Mouse (Mus musculus): ENCODE measurements around the gene Rps24. TPM values are rescaled to one million over a fixed set of nuclear protein-coding genes. Genes with fewer than 3 reads are reported as not detected.
A peak's percentile ranks its signal among the peaks of the same experiment; 100 is the strongest.

Rps24 gene
- polyA plus RNA-seq, 1 experiment: 2,228 TPM

- DNase-seq (ENCODE audit: low read depth): no peak
- TF ChIP-seq CTCF (IDR thresholded peaks at IDR 0.05; ENCODE audit: borderline replicate concordance, extremely low read depth, insufficient read depth, insufficient read length): no peak
- no peak for TF ChIP-seq POLR2A (IDR thresholded peaks at IDR 0.05; ENCODE audit: borderline replicate concordance, extremely low read depth, insufficient read depth, insufficient read length, poor library complexity, severe bottlenecking)
Observed at GRCm38 (mm10) chr14:24498561-24499255, 11.8 kb downstream of the Rps24 start.

- no peak for DNase-seq (ENCODE audit: low read depth)
- TF ChIP-seq CTCF (IDR thresholded peaks at IDR 0.05; ENCODE audit: borderline replicate concordance, extremely low read depth, insufficient read depth, insufficient read length) (no peak), POLR2A (IDR thresholded peaks at IDR 0.05; ENCODE audit: borderline replicate concordance, extremely low read depth, insufficient read depth, insufficient read length, poor library complexity, severe bottlenecking) (no peak)
Observed at GRCm38 (mm10) chr14:24499478-24499877, 12.6 kb downstream of the Rps24 start.

DNA sequence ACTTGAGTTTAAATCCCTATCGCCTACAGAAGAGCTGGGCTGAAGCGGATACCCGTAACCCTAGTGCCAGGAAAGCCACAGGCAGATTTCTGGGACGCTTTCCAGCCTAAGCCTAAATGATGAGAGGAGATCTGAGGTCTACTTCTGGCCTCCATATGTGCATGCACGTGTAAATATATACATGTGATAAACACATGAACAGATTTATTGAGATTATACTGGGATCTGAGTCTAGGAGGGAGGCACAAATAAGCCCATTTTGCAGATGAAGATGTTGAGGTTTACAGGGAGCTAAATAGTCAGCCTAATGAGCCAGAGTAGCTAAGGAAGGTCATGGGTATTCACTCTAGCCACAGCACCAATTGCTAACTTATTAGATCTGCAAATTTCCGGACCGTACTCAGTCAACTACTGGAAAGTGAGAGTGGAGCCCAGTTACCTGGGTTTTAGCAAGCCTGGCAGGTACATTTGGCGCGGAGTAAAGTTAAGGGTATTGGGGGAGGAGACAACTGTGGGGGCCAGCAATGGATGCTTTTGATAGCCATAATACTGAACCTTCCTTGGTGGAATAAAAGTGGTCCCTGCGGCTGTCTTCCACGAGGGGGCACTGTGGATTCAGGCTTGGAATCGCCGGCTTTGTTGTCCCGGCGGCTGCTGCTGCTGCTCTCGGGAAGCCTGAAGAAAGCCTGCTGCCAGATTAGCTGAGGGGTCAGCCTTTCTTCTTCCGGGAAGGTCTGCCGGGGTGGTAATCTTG is 13.3 kb downstream of the Rps24 start:
- peak; percentile 97 for DNase-seq (ENCODE audit: low read depth)
- peak; percentile 97 for TF ChIP-seq CTCF (IDR thresholded peaks at IDR 0.05; ENCODE audit: borderline replicate concordance, extremely low read depth, insufficient read depth, insufficient read length)
- TF ChIP-seq POLR2A (IDR thresholded peaks at IDR 0.05; ENCODE audit: borderline replicate concordance, extremely low read depth, insufficient read depth, insufficient read length, poor library complexity, severe bottlenecking): no peak

- no peak for TF ChIP-seq POLR2A (IDR thresholded peaks at IDR 0.05; ENCODE audit: borderline replicate concordance, extremely low read depth, insufficient read depth, insufficient read length, poor library complexity, severe bottlenecking)
- TF ChIP-seq CTCF (IDR thresholded peaks at IDR 0.05; ENCODE audit: borderline replicate concordance, extremely low read depth, insufficient read depth, insufficient read length): no peak
- DNase-seq (ENCODE audit: low read depth): no peak
Observed at GRCm38 (mm10) chr14:24500845-24501186, 13.9 kb downstream of the Rps24 start.

- no peak for TF ChIP-seq CTCF (IDR thresholded peaks at IDR 0.05; ENCODE audit: borderline replicate concordance, extremely low read depth, insufficient read depth, insufficient read length)
- TF ChIP-seq POLR2A (IDR thresholded peaks at IDR 0.05; ENCODE audit: borderline replicate concordance, extremely low read depth, insufficient read depth, insufficient read length, poor library complexity, severe bottlenecking): no peak
- DNase-seq (ENCODE audit: low read depth): peak; percentile 60
Observed at GRCm38 (mm10) chr14:24501256-24501655, 14.3 kb downstream of the Rps24 start.

GRCm38 (mm10) chr14:24507452-24508069 is 20.6 kb downstream of the Rps24 start:
- no peak for DNase-seq (ENCODE audit: low read depth)
- TF ChIP-seq CTCF (IDR thresholded peaks at IDR 0.05; ENCODE audit: borderline replicate concordance, extremely low read depth, insufficient read depth, insufficient read length) (no peak), POLR2A (IDR thresholded peaks at IDR 0.05; ENCODE audit: borderline replicate concordance, extremely low read depth, insufficient read depth, insufficient read length, poor library complexity, severe bottlenecking) (no peak)

DNA sequence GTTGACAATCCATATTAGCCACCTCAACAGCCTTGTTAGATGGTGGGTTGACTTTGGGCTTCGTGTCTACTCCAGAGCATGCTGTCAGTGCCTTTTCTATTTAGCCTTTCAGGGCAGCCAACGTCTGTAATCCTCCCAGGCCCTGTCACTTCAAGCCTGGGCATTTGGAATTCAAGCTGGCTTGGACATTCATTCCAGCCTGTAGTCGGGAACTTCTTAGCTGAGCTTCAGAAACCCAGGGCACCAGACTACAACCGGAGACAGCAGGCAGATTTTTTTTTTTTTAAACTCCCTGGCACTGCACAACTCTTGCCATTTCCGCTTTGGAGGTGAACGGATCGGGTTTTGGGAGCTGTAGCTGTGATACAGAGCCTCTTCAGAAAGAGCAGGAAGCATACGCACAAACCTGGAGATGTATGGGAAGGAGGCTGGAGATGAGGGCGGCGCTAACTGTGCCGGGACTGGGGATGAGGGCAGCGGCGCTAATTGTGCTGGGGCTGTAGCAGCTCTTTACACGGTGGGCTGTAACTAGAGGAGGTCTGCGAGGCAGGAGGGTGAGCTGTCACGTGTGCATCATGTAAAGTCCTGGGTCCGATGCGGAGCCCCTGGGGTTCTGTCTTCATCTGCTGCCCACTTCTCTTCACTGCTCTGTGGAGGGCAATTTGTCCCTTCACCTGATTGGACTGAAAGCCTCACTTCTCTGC is 21.3 kb downstream of the Rps24 start:
- peak; percentile 66 for DNase-seq (ENCODE audit: low read depth)
- no peak for TF ChIP-seq CTCF (IDR thresholded peaks at IDR 0.05; ENCODE audit: borderline replicate concordance, extremely low read depth, insufficient read depth, insufficient read length)
- no peak for TF ChIP-seq POLR2A (IDR thresholded peaks at IDR 0.05; ENCODE audit: borderline replicate concordance, extremely low read depth, insufficient read depth, insufficient read length, poor library complexity, severe bottlenecking)

DNA sequence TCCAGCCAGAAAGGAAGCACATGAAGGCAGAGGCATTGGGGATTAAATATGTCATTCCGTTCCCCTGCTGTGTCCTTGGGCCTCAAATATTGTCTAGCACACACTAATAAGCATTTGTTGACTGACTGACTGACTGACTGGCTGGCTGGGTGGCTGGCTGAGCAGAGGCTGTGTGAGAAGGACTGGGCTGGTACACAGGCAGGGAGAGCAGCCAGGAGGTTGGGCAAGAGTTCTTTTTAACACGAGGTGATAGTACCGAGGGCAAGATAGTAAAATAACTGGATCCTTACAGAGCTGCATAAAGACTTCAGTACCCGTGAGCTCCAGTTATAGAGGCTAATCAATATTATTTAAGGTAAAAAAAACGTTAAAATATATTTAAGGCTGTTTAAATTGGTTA is 22.6 kb downstream of the Rps24 start:
- TF ChIP-seq POLR2A (IDR thresholded peaks at IDR 0.05; ENCODE audit: borderline replicate concordance, extremely low read depth, insufficient read depth, insufficient read length, poor library complexity, severe bottlenecking): no peak
- no peak for TF ChIP-seq CTCF (IDR thresholded peaks at IDR 0.05; ENCODE audit: borderline replicate concordance, extremely low read depth, insufficient read depth, insufficient read length)
- no peak for DNase-seq (ENCODE audit: low read depth)

- TF ChIP-seq CTCF (IDR thresholded peaks at IDR 0.05; ENCODE audit: borderline replicate concordance, extremely low read depth, insufficient read depth, insufficient read length): peak; percentile 39; the same call in 1 of the 2 replicates
- TF ChIP-seq POLR2A (IDR thresholded peaks at IDR 0.05; ENCODE audit: borderline replicate concordance, extremely low read depth, insufficient read depth, insufficient read length, poor library complexity, severe bottlenecking): no peak
- no peak for DNase-seq (ENCODE audit: low read depth)
Observed at GRCm38 (mm10) chr14:24510218-24510617, 23.3 kb downstream of the Rps24 start.

DNA sequence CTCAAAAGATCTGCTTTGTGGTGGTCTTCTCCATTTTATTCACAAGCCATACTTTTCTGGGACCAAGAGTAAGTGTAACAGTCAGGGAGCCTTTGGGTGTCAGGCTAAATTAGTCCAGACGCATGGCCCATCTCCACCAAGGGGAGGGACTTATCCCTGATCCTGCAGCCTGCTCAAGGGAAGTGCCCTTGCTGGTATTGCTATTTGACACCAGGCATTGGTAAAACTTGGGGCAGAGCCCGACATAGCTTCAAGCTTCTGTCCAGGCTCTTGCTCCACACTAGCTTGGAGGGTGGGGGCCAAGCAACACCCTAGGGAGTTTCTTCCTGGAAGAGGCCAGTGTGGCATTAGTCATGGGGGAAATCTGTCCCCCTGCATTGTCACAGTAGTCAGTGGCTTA is 23.8 kb downstream of the Rps24 start:
- TF ChIP-seq CTCF (IDR thresholded peaks at IDR 0.05; ENCODE audit: borderline replicate concordance, extremely low read depth, insufficient read depth, insufficient read length): no peak
- no peak for DNase-seq (ENCODE audit: low read depth)

DNA sequence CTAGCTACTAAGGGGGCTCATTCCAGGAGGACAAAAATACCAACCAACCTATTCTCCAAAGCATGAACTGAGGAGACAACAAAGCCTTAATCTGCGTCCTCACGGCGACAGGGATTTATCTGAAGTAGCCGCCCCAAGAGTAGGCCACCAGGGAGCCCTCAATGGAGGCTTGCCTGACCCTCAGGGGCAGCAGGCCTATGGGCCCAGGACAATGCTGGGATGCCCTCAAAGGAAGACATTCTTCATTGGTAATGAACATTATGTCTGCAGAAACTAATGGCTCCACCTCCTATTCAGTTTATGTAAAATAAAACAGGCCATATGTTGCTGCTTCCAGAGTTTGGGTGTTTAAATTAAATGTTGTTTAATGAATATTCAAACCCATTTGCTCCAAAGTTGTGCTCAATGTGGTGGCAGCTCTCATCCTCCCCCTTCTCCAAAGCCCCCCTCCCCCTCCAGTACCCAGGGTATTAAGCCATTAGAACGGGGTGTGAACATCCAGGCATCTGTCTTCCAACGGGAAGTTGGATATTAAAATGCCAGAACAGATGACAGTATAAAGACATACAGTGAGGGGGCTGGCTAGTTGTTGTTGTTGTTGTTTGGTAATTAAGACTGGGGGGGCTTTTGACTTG is 25.7 kb downstream of the Rps24 start:
- peak; percentile 90 for DNase-seq (ENCODE audit: low read depth)
- TF ChIP-seq POLR2A (IDR thresholded peaks at IDR 0.05; ENCODE audit: borderline replicate concordance, extremely low read depth, insufficient read depth, insufficient read length, poor library complexity, severe bottlenecking): no peak
- no peak for TF ChIP-seq CTCF (IDR thresholded peaks at IDR 0.05; ENCODE audit: borderline replicate concordance, extremely low read depth, insufficient read depth, insufficient read length)
